Mouse (Mus musculus) embryonic facial prominence, embryonic 12.5 days (tissue): Measurements from ENCODE around the gene Gsn. TPM values are rescaled to one million over a fixed set of nuclear protein-coding genes. Genes with fewer than 3 reads are reported as not detected.

ENCODE experiments used
- ATAC-seq: fragments of 200-750 bp; cut with Nextera tagmentation; 2 replicates; pipeline ENCODE4 v1.8.0; 2017; ENCODE audit not compliant: insufficient number of reproducible peaks, insufficient read depth, low FRiP score, low TSS enrichment
- H3K27ac ChIP-seq: fragments of 300-500 bp; sonication (generic); 2 replicates; pipeline ENCODE4 v1.5.1; 2016; ENCODE audit warnings: mild to moderate bottlenecking
- H3K27me3 ChIP-seq: fragments of 300-500 bp; sonication (generic); 2 replicates; pipeline ENCODE4 v1.6.1; 2016; ENCODE audit warnings: mild to moderate bottlenecking, moderate library complexity
- H3K36me3 ChIP-seq: fragments of 300-500 bp; sonication (generic); 2 replicates; pipeline ENCODE4 v1.6.1; 2016; ENCODE audit warnings: mild to moderate bottlenecking
- H3K4me1 ChIP-seq: fragments of 300-500 bp; sonication (generic); 2 replicates; pipeline ENCODE4 v1.6.1; 2016
- H3K4me2 ChIP-seq: fragments of 300-500 bp; sonication (generic); replicated peaks from 2 replicates; pipeline ENCODE4 v1.6.1; 2016; ENCODE audit warnings: mild to moderate bottlenecking, moderate library complexity
- H3K4me3 ChIP-seq: fragments of 300-500 bp; sonication (generic); 2 replicates; pipeline ENCODE4 v1.5.1; 2016; ENCODE audit warnings: mild to moderate bottlenecking
- H3K9ac ChIP-seq: fragments of 300-500 bp; sonication (generic); 2 replicates; pipeline ENCODE4 v1.6.1; 2016; ENCODE audit warnings: mild to moderate bottlenecking, moderate library complexity
- H3K9me3 ChIP-seq: fragments of 300-500 bp; sonication (generic); 2 replicates; pipeline ENCODE4 v1.6.1; 2016; ENCODE audit warnings: mild to moderate bottlenecking, moderate library complexity
- WGBS: fragments of 180-500 bp; shearing (Covaris S2); methylation state at CpG from one replicate; pipeline ENCODE4 v1.1.7; 2016; 5-methylcytosine and 5-hydroxymethylcytosine counted together
- polyA plus RNA-seq: library from polyadenylated mRNA; unstranded; fragments of >200 nt; fragmentation: Nextera tagmentation; extraction: Ambion mirVana; gene quantifications from 2 replicates; pipeline ENCODE4 v1.2.1, GENCODE M21; 2016

The Gsn gene
- polyA plus RNA-seq, 1 experiment from 2014 or later: 130 TPM

- Histone ChIP-seq H3K9me3 (no peaks in the 10 kb centered on the region), H3K4me3 (no peak overlapping the region), H3K4me2 (no peak overlapping the region), H3K27me3 (peaks cover 27% of the 10 kb centered on the region), H3K36me3 (peaks cover 4% of the 10 kb centered on the region; the same call in 1 of the 2 replicates), H3K9ac (no peak overlapping the region), H3K4me1 (0 out of 2 replicates have a peak, but pooled peaks cover 4% of the 10 kb centered on the region), H3K27ac (no peak overlapping the region)
- ATAC-seq: no peak
- 82% methylated on average over 4 of the region's 4 CpGs for WGBS
Measured at GRCm38 (mm10) chr2:35283997-35284396, 27.8 kb downstream of the Gsn start.

GRCm38 (mm10) chr2:35285209-35285608 is 29.0 kb downstream of the Gsn start:
- WGBS: 78% methylated on average over 5 of the region's 5 CpGs
- H3K27ac ChIP-seq: no peak overlapping the region
- no peak overlapping the region for H3K4me3 ChIP-seq
- ATAC-seq: no peak
- no peaks in the 10 kb centered on the region for H3K9me3 ChIP-seq
- peaks cover 4% of the 10 kb centered on the region; the same call in 1 of the 2 replicates for H3K36me3 ChIP-seq
- no peak overlapping the region for H3K9ac ChIP-seq
- no peak overlapping the region for H3K4me2 ChIP-seq
- 0 out of 2 replicates have a peak, but pooled peaks cover 4% of the 10 kb centered on the region for H3K4me1 ChIP-seq
- H3K27me3 ChIP-seq: peaks cover 27% of the 10 kb centered on the region

GRCm38 (mm10) chr2:35287017-35287620 is 30.9 kb downstream of the Gsn start:
- Histone ChIP-seq H3K4me2 (no peak overlapping the region), H3K36me3 (peaks cover 4% of the 10 kb centered on the region; the same call in 1 of the 2 replicates), H3K4me1 (0 out of 2 replicates have a peak, but pooled peaks cover 4% of the 10 kb centered on the region), H3K9me3 (no peaks in the 10 kb centered on the region), H3K27me3 (peaks cover 19% of the 10 kb centered on the region), H3K9ac (no peak overlapping the region), H3K27ac (no peak overlapping the region), H3K4me3 (no peak overlapping the region)
- WGBS: 84% methylated on average over 12 of the region's 12 CpGs
- ATAC-seq: no peak

- Histone ChIP-seq H3K9me3 (no peaks in the 10 kb centered on the region), H3K4me3 (no peak overlapping the region), H3K4me1 (no peaks in the 10 kb centered on the region), H3K4me2 (no peak overlapping the region), H3K27ac (no peak overlapping the region), H3K36me3 (peaks cover 4% of the 10 kb centered on the region; the same call in 1 of the 2 replicates), H3K27me3 (0 out of 2 replicates have a peak, but pooled peaks cover 5% of the 10 kb centered on the region), H3K9ac (no peak overlapping the region)
- ATAC-seq: no peak
- 38% methylated on average over 13 of the region's 13 CpGs for WGBS
Measured at GRCm38 (mm10) chr2:35288758-35289635, 32.8 kb downstream of the Gsn start.

- no peaks in the 10 kb centered on the region for H3K9me3 ChIP-seq
- no peak overlapping the region for H3K4me3 ChIP-seq
- no peak for ATAC-seq
- H3K4me2 ChIP-seq: no peak overlapping the region
- no peak overlapping the region for H3K27ac ChIP-seq
- H3K9ac ChIP-seq: no peak overlapping the region
- H3K36me3 ChIP-seq: peaks cover 5% of the 10 kb centered on the region; the same call in 1 of the 2 replicates
- no peaks in the 10 kb centered on the region for H3K4me1 ChIP-seq
- WGBS: 20% methylated on average over 3 of the region's 3 CpGs
- H3K27me3 ChIP-seq: no peaks in the 10 kb centered on the region
Measured at GRCm38 (mm10) chr2:35291856-35292255, 35.7 kb downstream of the Gsn start.

GRCm38 (mm10) chr2:35292700-35293099 is 36.5 kb downstream of the Gsn start:
- Histone ChIP-seq H3K4me1 (no peaks in the 10 kb centered on the region), H3K9ac (no peak overlapping the region), H3K27ac (no peak overlapping the region), H3K4me3 (no peak overlapping the region), H3K36me3 (0 out of 2 replicates have a peak, but pooled peaks cover 5% of the 10 kb centered on the region), H3K9me3 (no peaks in the 10 kb centered on the region), H3K4me2 (no peak overlapping the region), H3K27me3 (no peaks in the 10 kb centered on the region)
- 83% methylated on average over 3 of the region's 3 CpGs for WGBS
- ATAC-seq: no peak

DNA sequence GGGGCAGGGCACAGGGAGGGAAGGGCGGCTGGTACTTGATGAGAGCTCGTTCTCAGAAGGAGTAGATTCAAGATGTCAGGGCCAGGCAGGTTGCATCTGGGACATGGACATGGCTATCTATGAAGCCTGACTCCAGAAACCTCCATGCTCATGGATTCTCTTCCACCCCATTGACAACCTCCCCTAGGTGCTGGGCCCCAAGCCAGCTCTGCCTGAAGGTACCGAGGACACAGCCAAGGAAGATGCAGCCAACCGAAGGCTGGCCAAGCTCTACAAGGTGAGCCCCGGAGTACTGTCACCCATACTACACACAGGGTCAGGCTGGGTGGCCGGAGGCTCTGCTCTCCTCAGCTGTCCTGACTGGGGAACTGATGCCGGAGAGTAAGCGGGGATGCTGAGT is 37.1 kb downstream of the Gsn start:
- ATAC-seq: no peak
- Histone ChIP-seq H3K36me3 (0 out of 2 replicates have a peak, but pooled peaks cover 5% of the 10 kb centered on the region), H3K4me1 (no peaks in the 10 kb centered on the region), H3K27me3 (no peaks in the 10 kb centered on the region), H3K9me3 (no peaks in the 10 kb centered on the region), H3K4me3 (no peak overlapping the region), H3K9ac (no peak overlapping the region), H3K4me2 (no peak overlapping the region), H3K27ac (no peak overlapping the region)
- WGBS: 87% methylated on average over 8 of the region's 8 CpGs

GRCm38 (mm10) chr2:35297703-35298332 is 41.6 kb downstream of the Gsn start:
- Histone ChIP-seq H3K36me3 (peaks cover 18% of the 10 kb centered on the region; the same call in 1 of the 2 replicates), H3K9me3 (no peaks in the 10 kb centered on the region), H3K27ac (no peak overlapping the region), H3K9ac (no peak overlapping the region), H3K4me3 (no peak overlapping the region), H3K27me3 (no peaks in the 10 kb centered on the region), H3K4me1 (no peaks in the 10 kb centered on the region), H3K4me2 (no peak overlapping the region)
- 33% methylated on average over 15 of the region's 15 CpGs for WGBS
- ATAC-seq: peak; percentile 19; the same call in 1 of the 2 replicates

DNA sequence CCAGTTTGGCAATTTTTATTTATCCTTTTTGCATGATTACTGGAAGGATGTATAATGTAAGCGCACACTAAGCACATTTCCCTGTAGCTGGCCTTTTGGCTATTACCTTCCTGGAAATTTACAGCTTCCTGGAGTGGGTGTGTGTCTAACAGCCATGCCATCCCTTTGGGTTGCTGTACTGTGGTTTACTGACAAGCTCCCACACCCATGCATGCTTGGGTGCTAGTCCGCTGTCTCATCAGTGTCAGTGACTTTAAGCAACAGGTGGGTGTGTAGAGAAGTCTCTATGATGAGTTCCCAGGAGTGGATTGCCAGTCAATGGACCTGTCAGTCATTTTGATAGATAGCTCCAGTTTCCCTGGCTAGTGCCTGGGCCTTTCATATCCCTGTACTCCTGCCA is 43.3 kb downstream of the Gsn start:
- WGBS: 88% methylated on average over 2 of the region's 2 CpGs
- Histone ChIP-seq H3K4me1 (no peaks in the 10 kb centered on the region), H3K4me3 (no peak overlapping the region), H3K9ac (no peak overlapping the region), H3K36me3 (peaks cover 23% of the 10 kb centered on the region; the same call in 1 of the 2 replicates), H3K4me2 (no peak overlapping the region), H3K27me3 (no peaks in the 10 kb centered on the region), H3K27ac (no peak overlapping the region), H3K9me3 (no peaks in the 10 kb centered on the region)
- no peak for ATAC-seq

DNA sequence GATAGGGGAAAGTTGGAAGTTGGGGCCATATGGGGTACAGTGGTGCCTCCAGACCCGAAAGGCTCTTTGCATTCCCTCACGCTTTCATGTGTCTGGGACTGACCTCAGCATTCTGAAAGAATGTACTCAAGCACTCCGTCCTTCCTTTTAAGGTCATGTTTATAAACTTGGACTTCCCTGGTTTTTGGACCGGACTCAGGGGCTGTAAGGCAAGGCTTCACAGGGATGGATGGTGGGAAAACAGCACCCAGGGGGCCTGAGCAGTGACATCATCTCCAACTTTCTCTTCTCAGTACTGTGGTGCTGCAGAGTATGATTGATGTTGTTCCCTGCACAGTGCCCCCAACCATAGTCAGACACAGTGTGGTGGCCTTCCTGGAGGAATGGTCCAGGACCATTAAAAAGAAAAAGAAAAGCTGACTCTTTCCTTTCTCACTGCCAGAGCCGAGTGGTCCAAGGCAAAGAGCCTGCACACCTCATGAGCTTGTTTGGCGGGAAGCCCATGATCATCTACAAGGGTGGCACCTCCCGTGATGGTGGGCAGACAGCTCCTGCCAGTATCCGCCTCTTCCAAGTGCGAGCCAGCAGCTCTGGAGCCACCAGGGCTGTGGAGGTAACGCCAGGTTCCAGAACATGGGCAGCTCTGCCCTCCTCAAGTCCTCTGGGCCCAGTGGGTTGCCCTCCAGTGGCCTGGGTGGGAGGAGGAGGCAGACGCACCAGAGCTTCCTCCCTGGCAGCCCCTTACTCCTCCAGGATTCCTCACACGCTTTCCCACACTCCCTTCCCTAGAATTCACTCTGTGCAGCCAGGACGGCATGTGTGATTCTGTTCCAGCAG is 46.1 kb downstream of the Gsn start:
- no peak overlapping the region for H3K4me2 ChIP-seq
- no peaks in the 10 kb centered on the region for H3K9me3 ChIP-seq
- peaks cover 25% of the 10 kb centered on the region for H3K36me3 ChIP-seq
- WGBS: 82% methylated on average over 13 of the region's 13 CpGs
- H3K27ac ChIP-seq: no peak overlapping the region
- no peak overlapping the region for H3K4me3 ChIP-seq
- no peak for ATAC-seq
- no peak overlapping the region for H3K9ac ChIP-seq
- no peaks in the 10 kb centered on the region for H3K27me3 ChIP-seq
- no peaks in the 10 kb centered on the region for H3K4me1 ChIP-seq

DNA sequence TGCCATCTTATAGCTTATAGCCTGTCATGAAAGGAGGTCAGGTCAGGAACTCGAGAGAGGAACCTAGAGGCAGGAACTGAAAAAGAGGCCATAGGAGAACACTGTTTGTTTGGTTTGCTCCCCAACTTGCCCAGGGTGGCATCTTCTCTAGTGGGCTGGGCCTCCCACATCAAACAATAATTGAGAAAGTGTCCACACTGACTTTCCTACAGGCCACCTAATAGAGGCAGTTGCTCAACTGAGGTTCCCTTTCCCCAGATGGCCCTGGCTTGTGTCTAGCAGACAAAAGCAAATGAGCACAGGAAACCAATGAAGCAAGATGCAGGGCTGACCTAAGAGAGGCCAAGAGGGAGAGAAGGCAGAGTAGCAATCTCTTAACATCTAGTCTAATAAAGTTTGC is 52.0 kb downstream of the Gsn start:
- no peaks in the 10 kb centered on the region for H3K9me3 ChIP-seq
- no peak overlapping the region for H3K4me3 ChIP-seq
- WGBS: 48% methylated on average over 1 of the region's 1 CpGs
- no peak overlapping the region for H3K27ac ChIP-seq
- H3K4me1 ChIP-seq: no peaks in the 10 kb centered on the region
- no peak overlapping the region for H3K4me2 ChIP-seq
- H3K36me3 ChIP-seq: peaks cover 20% of the 10 kb centered on the region
- ATAC-seq: no peak
- no peaks in the 10 kb centered on the region for H3K27me3 ChIP-seq
- H3K9ac ChIP-seq: no peak overlapping the region
